Mouse (Mus musculus) liver, embryonic 13.5 days (tissue): ENCODE measurements around the gene Celf2. TPM values are rescaled to one million over a fixed set of nuclear protein-coding genes. Genes with fewer than 3 reads are reported as not detected.

Experiments
- ATAC-seq: fragments of 200-750 bp; cut with Nextera tagmentation; 2 replicates; pipeline ENCODE4 v1.8.0; 2017; ENCODE audit warnings: low read depth, mild to moderate bottlenecking, moderate number of reproducible peaks, moderate library complexity
- DNase-seq: peaks from one replicate; pipeline ENCODE4 v3.0.0; 2022
- H3K27ac ChIP-seq: fragments of 300-500 bp; sonication (generic); 2 replicates; pipeline ENCODE4 v1.5.1; 2015; ENCODE audit warnings: moderate library complexity, mild to moderate bottlenecking, inconsistent platforms
- H3K27me3 ChIP-seq: fragments of 300-500 bp; sonication (generic); 2 replicates; pipeline ENCODE4 v1.6.1; 2015; ENCODE audit warnings: mild to moderate bottlenecking, inconsistent platforms
- H3K36me3 ChIP-seq: fragments of 300-500 bp; sonication (generic); 2 replicates; pipeline ENCODE4 v1.6.1; 2015; ENCODE audit warnings: mild to moderate bottlenecking, inconsistent platforms
- H3K4me1 ChIP-seq: fragments of 300-500 bp; sonication (generic); replicated peaks from 2 replicates; pipeline ENCODE4 v1.6.1; 2015; ENCODE audit warnings: inconsistent platforms
- H3K4me2 ChIP-seq: fragments of 300-500 bp; sonication (generic); 2 replicates; pipeline ENCODE4 v1.6.1; 2015; ENCODE audit warnings: inconsistent platforms, mild to moderate bottlenecking, moderate library complexity
- H3K4me3 ChIP-seq: fragments of 300-500 bp; sonication (generic); replicated peaks from 2 replicates; pipeline ENCODE4 v1.5.1; 2015; ENCODE audit warnings: mild to moderate bottlenecking, inconsistent platforms
- H3K9ac ChIP-seq: fragments of 300-500 bp; sonication (generic); 2 replicates; pipeline ENCODE4 v1.6.1; 2015; ENCODE audit warnings: mild to moderate bottlenecking, inconsistent platforms
- H3K9me3 ChIP-seq: fragments of 300-500 bp; sonication (generic); replicated peaks from 2 replicates; pipeline ENCODE4 v1.6.1; 2016; ENCODE audit warnings: inconsistent platforms
- WGBS: fragments of 180-500 bp; shearing (Covaris S2); methylation state at CpG from one replicate; pipeline ENCODE4 v1.1.7; 2015; ENCODE audit not compliant: insufficient replicate concordance; 5-methylcytosine and 5-hydroxymethylcytosine counted together
- polyA plus RNA-seq: library from polyadenylated mRNA; unstranded; fragments of >200 nt; fragmentation: Nextera tagmentation; extraction: Ambion mirVana; gene quantifications from 2 replicates; pipeline ENCODE4 v1.2.1, GENCODE M21; 2015

Gene Celf2
- polyA plus RNA-seq, 1 experiment from 2014 or later = 11.0 TPM

GRCm38 (mm10) chr2:7259616-7260015 is 249.7 kb downstream of the Celf2 start:
- H3K27me3 ChIP-seq = no peaks in the 10 kb centered on the region
- no peak overlapping the region for H3K27ac ChIP-seq
- DNase-seq = no peak
- H3K4me1 ChIP-seq = no peaks in the 10 kb centered on the region
- no peak overlapping the region for H3K4me3 ChIP-seq
- 64% methylated on average over 4 of the region's 4 CpGs for WGBS
- H3K4me2 ChIP-seq = no peak overlapping the region
- H3K36me3 ChIP-seq = no peaks in the 10 kb centered on the region
- no peaks in the 10 kb centered on the region for H3K9me3 ChIP-seq
- no peak for ATAC-seq
- no peak overlapping the region for H3K9ac ChIP-seq

GRCm38 (mm10) chr2:7256023-7256422 is 253.3 kb downstream of the Celf2 start:
- WGBS = 50% methylated on average over 1 of the region's 1 CpGs
- H3K4me3 ChIP-seq = no peak overlapping the region

GRCm38 (mm10) chr2:7255386-7255785 is 254.0 kb downstream of the Celf2 start:
- no peak overlapping the region for H3K9ac ChIP-seq
- WGBS = 50% methylated on average over 3 of the region's 3 CpGs

More at GRCm38 (mm10) chr2:7256023-7256422, 253.3 kb downstream of the Celf2 start:
- no peaks in the 10 kb centered on the region for H3K27me3 ChIP-seq
- H3K9ac ChIP-seq = no peak overlapping the region
- no peaks in the 10 kb centered on the region for H3K4me1 ChIP-seq
- no peak for DNase-seq
- H3K36me3 ChIP-seq = no peaks in the 10 kb centered on the region
- no peak overlapping the region for H3K27ac ChIP-seq
- H3K9me3 ChIP-seq = no peaks in the 10 kb centered on the region
- ATAC-seq = no peak
- no peak overlapping the region for H3K4me2 ChIP-seq

GRCm38 (mm10) chr2:7250314-7250713 is 259.0 kb downstream of the Celf2 start:
- Histone ChIP-seq H3K9me3 (no peaks in the 10 kb centered on the region), H3K36me3 (no peaks in the 10 kb centered on the region), H3K4me2 (no peak overlapping the region), H3K4me3 (no peak overlapping the region), H3K9ac (no peak overlapping the region), H3K27ac (no peak overlapping the region), H3K4me1 (no peaks in the 10 kb centered on the region), H3K27me3 (no peaks in the 10 kb centered on the region)
- ATAC-seq = no peak
- DNase-seq = no peak
- 28% methylated on average over 2 of the region's 2 CpGs for WGBS

More at GRCm38 (mm10) chr2:7255386-7255785, 254.0 kb downstream of the Celf2 start:
- ATAC-seq = no peak
- DNase-seq = no peak
- Histone ChIP-seq H3K4me2 (no peak overlapping the region), H3K4me3 (no peak overlapping the region), H3K27ac (no peak overlapping the region), H3K36me3 (no peaks in the 10 kb centered on the region), H3K9me3 (no peaks in the 10 kb centered on the region), H3K27me3 (no peaks in the 10 kb centered on the region), H3K4me1 (no peaks in the 10 kb centered on the region)

GRCm38 (mm10) chr2:7249002-7249401 is 260.4 kb downstream of the Celf2 start:
- H3K4me1 ChIP-seq = no peaks in the 10 kb centered on the region
- no peak overlapping the region for H3K27ac ChIP-seq
- no peak overlapping the region for H3K4me3 ChIP-seq
- no peaks in the 10 kb centered on the region for H3K9me3 ChIP-seq
- ATAC-seq (no peak), DNase-seq (no peak)
- H3K4me2 ChIP-seq = no peak overlapping the region
- H3K27me3 ChIP-seq = no peaks in the 10 kb centered on the region
- no peak overlapping the region for H3K9ac ChIP-seq
- no peaks in the 10 kb centered on the region for H3K36me3 ChIP-seq

- WGBS = 51% methylated on average over 4 of the region's 4 CpGs
- Histone ChIP-seq H3K4me3 (no peak overlapping the region), H3K36me3 (no peaks in the 10 kb centered on the region), H3K9me3 (no peaks in the 10 kb centered on the region), H3K4me1 (no peaks in the 10 kb centered on the region), H3K9ac (no peak overlapping the region), H3K27me3 (no peaks in the 10 kb centered on the region), H3K4me2 (no peak overlapping the region), H3K27ac (no peak overlapping the region)
- no peak for ATAC-seq
- DNase-seq = no peak
These were observed 263.2 kb downstream of the Celf2 start for GRCm38 (mm10) chr2:7245958-7246774.

- Histone ChIP-seq H3K4me3 (no peak overlapping the region), H3K9me3 (no peaks in the 10 kb centered on the region), H3K36me3 (no peaks in the 10 kb centered on the region), H3K27ac (no peak overlapping the region), H3K9ac (no peak overlapping the region), H3K4me1 (no peaks in the 10 kb centered on the region), H3K4me2 (no peak overlapping the region), H3K27me3 (no peaks in the 10 kb centered on the region)
- WGBS = 26% methylated on average over 1 of the region's 1 CpGs
- no peak for ATAC-seq
- no peak for DNase-seq
These were observed 267.2 kb downstream of the Celf2 start for GRCm38 (mm10) chr2:7242139-7242538.

GRCm38 (mm10) chr2:7241523-7241941 is 267.8 kb downstream of the Celf2 start:
- Histone ChIP-seq H3K4me3 (no peak overlapping the region), H3K4me2 (no peak overlapping the region), H3K27ac (no peak overlapping the region), H3K9ac (no peak overlapping the region), H3K9me3 (no peaks in the 10 kb centered on the region), H3K27me3 (no peaks in the 10 kb centered on the region), H3K4me1 (no peaks in the 10 kb centered on the region), H3K36me3 (no peaks in the 10 kb centered on the region)
- DNase-seq (no peak), ATAC-seq (no peak)
- 67% methylated on average over 4 of the region's 4 CpGs for WGBS

GRCm38 (mm10) chr2:7237283-7237682 is 272.1 kb downstream of the Celf2 start:
- H3K4me3 ChIP-seq = no peak overlapping the region
- no peak overlapping the region for H3K4me2 ChIP-seq
- no peaks in the 10 kb centered on the region for H3K27me3 ChIP-seq
- no peaks in the 10 kb centered on the region for H3K36me3 ChIP-seq
- no peak overlapping the region for H3K27ac ChIP-seq
- DNase-seq (no peak), ATAC-seq (no peak)
- 41% methylated on average over 4 of the region's 4 CpGs for WGBS
- no peak overlapping the region for H3K9ac ChIP-seq
- no peaks in the 10 kb centered on the region for H3K4me1 ChIP-seq
- no peaks in the 10 kb centered on the region for H3K9me3 ChIP-seq

- Histone ChIP-seq H3K9ac (no peak overlapping the region), H3K27ac (no peak overlapping the region), H3K36me3 (no peaks in the 10 kb centered on the region), H3K9me3 (no peaks in the 10 kb centered on the region), H3K27me3 (no peaks in the 10 kb centered on the region), H3K4me3 (no peak overlapping the region), H3K4me2 (no peak overlapping the region), H3K4me1 (no peaks in the 10 kb centered on the region)
- DNase-seq (no peak), ATAC-seq (no peak)
- WGBS = 56% methylated on average over 3 of the region's 3 CpGs
These were observed 272.9 kb downstream of the Celf2 start for GRCm38 (mm10) chr2:7236452-7236851.

- Histone ChIP-seq H3K4me2 (no peak overlapping the region), H3K4me3 (no peak overlapping the region), H3K36me3 (no peaks in the 10 kb centered on the region), H3K27me3 (no peaks in the 10 kb centered on the region), H3K9ac (no peak overlapping the region), H3K4me1 (no peaks in the 10 kb centered on the region), H3K9me3 (no peaks in the 10 kb centered on the region), H3K27ac (no peak overlapping the region)
- DNase-seq = no peak
- WGBS = 63% methylated on average over 4 of the region's 4 CpGs
- no peak for ATAC-seq
These were observed 274.2 kb downstream of the Celf2 start for GRCm38 (mm10) chr2:7235059-7235741.

- Histone ChIP-seq H3K9me3 (no peaks in the 10 kb centered on the region), H3K9ac (no peak overlapping the region), H3K36me3 (no peaks in the 10 kb centered on the region), H3K27me3 (no peaks in the 10 kb centered on the region), H3K4me1 (no peaks in the 10 kb centered on the region), H3K4me2 (no peak overlapping the region), H3K27ac (no peak overlapping the region), H3K4me3 (no peak overlapping the region)
- ATAC-seq (no peak), DNase-seq (no peak)
- WGBS = 78% methylated on average over 7 of the region's 7 CpGs
These were observed 274.8 kb downstream of the Celf2 start for GRCm38 (mm10) chr2:7234587-7234986.
